Mouse (Mus musculus) embryo, embryonic 10.5 days (tissue): ENCODE data around the gene Ubl4b.

Experiments
- DNase-seq: peaks from one replicate; pipeline ENCODE4 v3.0.0-alpha.2; 2015; ENCODE audit warnings: low spot score

The Ubl4b gene

GRCm38 (mm10) chr3:107524547-107524946, 30.3 kb downstream of the Ubl4b start:
- DNase-seq = no peak

GRCm38 (mm10) chr3:107520931-107521330, 33.9 kb downstream of the Ubl4b start:
- no peak for DNase-seq

GRCm38 (mm10) chr3:107517631-107518108, 37.2 kb downstream of the Ubl4b start, which contains the start of gene Slc6a17:
Gene Slc6a17 (minus strand): TSS chr3:107518018.
- peak; percentile 72 for DNase-seq

GRCm38 (mm10) chr3:107516776-107517630, 37.9 kb downstream of the Ubl4b start:
- DNase-seq = peak; percentile 75

- DNase-seq = no peak
Measured at GRCm38 (mm10) chr3:107515989-107516388, 38.9 kb downstream of the Ubl4b start.

GRCm38 (mm10) chr3:107511416-107511815, 43.5 kb downstream of the Ubl4b start:
- DNase-seq = no peak

GRCm38 (mm10) chr3:107508696-107509095, 46.2 kb downstream of the Ubl4b start:
- no peak for DNase-seq

GRCm38 (mm10) chr3:107507966-107508365, 46.9 kb downstream of the Ubl4b start:
- DNase-seq = peak; percentile 33

- DNase-seq = no peak
Measured at GRCm38 (mm10) chr3:107506531-107506930, 48.3 kb downstream of the Ubl4b start.

- DNase-seq = peak; percentile 62
Measured at GRCm38 (mm10) chr3:107505464-107506367, 49.2 kb downstream of the Ubl4b start.

- DNase-seq = no peak
Measured at GRCm38 (mm10) chr3:107504542-107504941, 50.3 kb downstream of the Ubl4b start.

GRCm38 (mm10) chr3:107503716-107504115, 51.2 kb downstream of the Ubl4b start:
- no peak for DNase-seq
